Mouse (Mus musculus) cerebellum, postnatal 10 days (tissue): ENCODE measurements at regions not wholly inside any gene's neighbourhood (a gene's known extent, or its start where the extent isn't known, plus 50 kb on each side); places are given as distances from the start of the nearest gene placed in this dataset.

Source experiments
- DNase-seq, 2 experiments: peaks; one replicate each; pipeline ENCODE4 v3.0.0; 2021; ENCODE audit warnings: mixed read lengths in 2 of 2

DNA sequence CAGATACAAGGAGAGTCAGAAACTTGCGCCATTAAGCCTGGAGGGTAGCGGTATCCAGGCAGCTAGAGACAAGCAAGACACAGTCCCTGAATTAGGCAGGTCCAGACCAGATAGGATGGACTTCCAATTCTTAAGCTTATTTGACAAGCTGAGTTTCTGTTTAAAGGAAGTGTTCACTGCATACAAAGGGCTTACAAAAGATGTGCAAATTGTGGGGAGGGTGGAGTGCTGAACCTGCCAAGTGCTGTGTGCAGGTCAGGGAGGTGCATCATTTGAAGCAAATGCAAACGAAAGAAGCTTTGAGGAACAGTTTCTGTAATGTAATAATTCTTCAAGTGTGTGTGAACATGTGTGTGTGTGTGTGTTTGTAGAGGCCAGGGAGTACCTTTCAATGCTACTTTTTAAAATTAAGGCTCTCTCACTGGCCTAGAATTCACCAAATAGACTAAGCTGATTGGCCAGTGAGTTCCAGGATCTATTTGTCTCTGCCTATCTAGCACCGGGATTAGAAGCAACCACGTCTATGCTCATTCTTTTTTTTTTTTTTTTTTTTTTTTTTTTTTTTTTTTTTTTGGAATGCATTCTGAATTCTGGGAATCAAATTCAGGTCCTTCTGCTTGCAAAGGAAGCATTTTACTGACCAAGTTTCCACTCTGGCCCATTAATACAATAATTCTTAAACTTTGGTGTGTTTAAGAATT, 74.6 kb upstream of the Gm4894 start:
- no peak for DNase-seq

DNA sequence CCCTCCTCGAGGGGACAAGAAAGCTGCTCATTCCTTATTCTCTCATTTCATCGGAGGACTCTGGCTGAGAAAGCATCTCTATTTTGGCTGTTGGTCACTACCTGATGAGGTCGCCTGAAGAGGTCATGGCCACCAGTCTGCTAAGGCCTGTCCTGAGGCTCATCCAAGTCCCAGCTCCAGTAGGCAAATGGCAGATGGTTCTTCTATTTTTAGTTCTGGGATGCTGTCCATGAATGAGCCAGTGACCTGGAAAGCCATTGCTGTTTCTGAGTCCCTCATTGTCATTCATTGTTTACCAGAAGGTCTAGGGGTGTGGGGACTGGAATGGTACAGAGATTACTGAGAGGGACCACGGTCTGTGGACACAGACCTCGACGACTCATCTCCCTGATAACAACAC, 71.8 kb upstream of the Gm4894 start:
- peak; percentile 77 to 79 for DNase-seq

DNA sequence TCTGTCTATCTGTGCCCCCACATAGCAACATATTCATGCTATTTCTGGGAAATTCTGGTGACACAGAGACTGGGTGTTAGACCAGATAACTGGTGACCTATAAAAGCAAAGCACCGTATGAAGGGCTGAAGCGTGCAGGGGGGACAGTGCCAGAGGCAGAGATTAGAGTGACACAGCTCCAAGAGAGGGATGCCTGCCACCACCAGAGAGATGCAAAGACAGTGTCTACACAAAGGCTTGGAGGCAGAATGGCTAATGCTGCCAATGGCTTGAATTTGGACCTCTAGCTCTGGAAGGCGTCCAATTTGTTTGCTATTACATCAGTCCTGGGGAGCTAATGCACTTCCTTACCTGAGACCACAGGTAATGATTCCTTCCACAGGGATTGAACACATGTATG, 65.5 kb upstream of the Gm4894 start:
- peak; percentile 64 to 69 for DNase-seq

DNA sequence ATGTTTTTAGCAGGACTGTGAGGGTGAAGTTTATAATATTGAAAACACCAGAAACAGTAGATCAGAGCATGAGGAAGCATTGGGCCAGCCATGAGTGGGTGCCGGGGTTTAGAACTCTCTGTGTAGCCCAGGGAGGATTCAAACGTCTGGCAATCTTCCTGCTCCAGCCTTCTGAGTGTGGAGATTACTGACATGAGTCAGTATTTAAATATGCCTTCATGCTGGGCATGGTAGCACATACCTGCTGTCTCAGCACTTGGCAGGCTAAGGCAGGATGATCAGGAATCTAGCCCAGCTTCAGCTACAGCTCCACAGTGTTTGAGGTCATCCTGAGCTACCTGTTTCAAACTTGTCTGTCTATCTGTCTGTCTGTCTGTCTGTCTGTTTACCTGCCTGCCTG, 60.9 kb upstream of the Gm4894 start:
- peak; percentile 59 to 71 for DNase-seq

DNA sequence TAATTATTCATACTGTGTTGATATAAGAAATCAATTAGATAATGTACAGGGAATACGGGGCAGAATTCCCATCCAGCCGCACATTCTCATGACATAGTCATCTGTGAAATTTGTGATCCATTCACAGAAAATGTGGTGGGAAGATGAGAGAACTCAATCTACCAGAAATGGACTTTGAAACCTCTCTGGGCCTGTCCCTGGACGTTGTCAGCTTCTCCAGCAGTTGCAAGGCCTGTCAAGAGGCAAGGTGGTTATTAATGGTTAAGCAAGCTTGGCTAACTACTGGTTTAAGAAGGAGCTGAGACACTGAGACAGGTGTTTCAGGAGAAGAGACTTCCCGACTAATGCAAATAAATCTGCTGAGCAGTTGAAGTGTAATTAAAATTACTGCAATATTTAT, 57.6 kb upstream of the Gm4894 start:
- DNase-seq, result no peak
